Mouse (Mus musculus): ENCODE data around the gene Sec61a2. TPM values are rescaled to one million over a fixed set of nuclear protein-coding genes. Genes with fewer than 3 reads are reported as not detected.

The Sec61a2 gene
- polyA plus RNA-seq, 1 experiment from 2014 or later, result 9.5 TPM

DNA sequence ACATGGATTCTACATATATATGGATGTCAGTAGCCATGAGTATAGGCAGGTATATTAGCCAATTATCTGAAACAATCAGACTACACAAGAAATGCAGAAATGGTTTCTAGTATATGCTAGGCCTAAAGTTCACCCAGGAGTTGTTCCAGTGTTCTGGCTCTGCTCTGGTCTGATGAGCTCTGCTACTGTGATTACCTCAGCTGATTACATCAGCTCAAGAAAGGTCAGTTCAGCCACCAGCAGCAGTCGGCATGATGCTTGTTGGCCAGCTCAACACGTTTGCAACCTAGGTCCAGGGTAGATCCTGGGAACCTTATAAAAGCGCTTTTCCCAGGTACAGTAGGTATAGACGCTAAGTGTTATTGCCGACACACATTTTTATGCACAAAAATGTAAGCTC, 25.5 kb downstream of the Sec61a2 start:
- H3K36me3 ChIP-seq (replicated peaks; ENCODE audit: insufficient read depth, low read length), result peaks cover 46% of the 10 kb centered on the region
- no peaks in the 10 kb centered on the region for H3K9me3 ChIP-seq (ENCODE audit: low read length)
- WGBS (ENCODE audit: insufficient replicate concordance), result 81% methylated on average over 5 of the region's 5 CpGs
- no peak overlapping the region for H3K4me2 ChIP-seq (ENCODE audit: low read depth, low read length)
- TF ChIP-seq EP300 (IDR thresholded peaks at IDR 0.05; ENCODE audit: low read depth), result no peak
- no peak for TF ChIP-seq CTCF (IDR thresholded peaks at IDR 0.05; ENCODE audit: low read depth)
- H3K27me3 ChIP-seq (ENCODE audit: insufficient read depth, low read length), result no peaks in the 10 kb centered on the region
- ATAC-seq (peak; percentile 49), DNase-seq (no peak)
- no peak overlapping the region for H3K9ac ChIP-seq (replicated peaks)
- H3K27ac ChIP-seq (ENCODE audit: low read depth), result no peak overlapping the region
- no peaks in the 10 kb centered on the region for H3K4me1 ChIP-seq (ENCODE audit: insufficient read depth)
- H3K4me3 ChIP-seq (ENCODE audit: low read depth, low read length), result no peak overlapping the region

- H3K4me1 ChIP-seq (ENCODE audit: insufficient read depth), result no peaks in the 10 kb centered on the region
- H3K27ac ChIP-seq (ENCODE audit: low read depth), result peak overlapping the region; percentile 72
- no peak for DNase-seq
- TF ChIP-seq CTCF (IDR thresholded peaks at IDR 0.05; ENCODE audit: low read depth) (no peak), EP300 (IDR thresholded peaks at IDR 0.05; ENCODE audit: low read depth) (no peak)
- H3K4me3 ChIP-seq (ENCODE audit: low read depth, low read length), result no peak overlapping the region
- 62% methylated on average over 2 of the region's 2 CpGs for WGBS (ENCODE audit: insufficient replicate concordance)
- no peak overlapping the region for H3K9ac ChIP-seq (replicated peaks)
- peaks cover 45% of the 10 kb centered on the region for H3K36me3 ChIP-seq (replicated peaks; ENCODE audit: insufficient read depth, low read length)
- H3K27me3 ChIP-seq (ENCODE audit: insufficient read depth, low read length), result no peaks in the 10 kb centered on the region
- H3K4me2 ChIP-seq (ENCODE audit: low read depth, low read length), result no peak overlapping the region
- H3K9me3 ChIP-seq (ENCODE audit: low read length), result no peaks in the 10 kb centered on the region
- peak; percentile 95 for ATAC-seq
Observed at GRCm38 (mm10) chr2:5867681-5868080, 27.6 kb downstream of the Sec61a2 start.

DNA sequence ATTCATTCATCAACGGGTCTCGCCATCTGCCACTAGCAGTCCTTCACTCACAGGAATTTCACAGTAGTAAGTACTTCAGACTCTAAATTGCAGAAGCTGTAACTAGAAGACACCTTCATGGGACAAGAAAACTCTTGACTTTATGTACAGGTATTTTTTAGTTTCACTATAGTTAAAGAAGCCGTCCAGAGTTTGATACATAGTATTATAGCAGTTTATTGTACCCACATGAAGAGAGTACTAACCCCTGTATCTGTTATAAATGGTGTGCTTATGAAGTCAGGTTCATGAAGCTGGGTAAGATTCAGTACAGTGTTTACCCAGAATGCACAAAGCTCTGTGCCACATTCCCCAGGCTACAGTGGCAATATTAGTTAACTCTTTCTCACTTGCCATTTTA, 32.4 kb downstream of the Sec61a2 start, which contains the start of gene Gm13199:
Gm13199 (minus strand) TSS at position 101 of the 400 bp plus-strand sequence.
- DNase-seq (no peak), ATAC-seq (no peak)
- no peaks in the 10 kb centered on the region for H3K9me3 ChIP-seq (ENCODE audit: low read length)
- TF ChIP-seq CTCF (IDR thresholded peaks at IDR 0.05; ENCODE audit: low read depth), result no peak
- WGBS (ENCODE audit: insufficient replicate concordance), result 92% methylated on average over 3 of the region's 3 CpGs
- no peak within 1 kb of the TSS for H3K9ac ChIP-seq (replicated peaks)
- H3K27ac ChIP-seq (ENCODE audit: low read depth), result no peak within 1 kb of the TSS
- peaks cover 37% of the 10 kb centered on the region for H3K36me3 ChIP-seq (replicated peaks; ENCODE audit: insufficient read depth, low read length)
- H3K4me3 ChIP-seq (ENCODE audit: low read depth, low read length), result no peak within 1 kb of the TSS
- H3K27me3 ChIP-seq (ENCODE audit: insufficient read depth, low read length), result no peaks in the 10 kb centered on the region
- no peaks in the 10 kb centered on the region for H3K4me1 ChIP-seq (ENCODE audit: insufficient read depth)
- no peak within 1 kb of the TSS for H3K4me2 ChIP-seq (ENCODE audit: low read depth, low read length)

GRCm38 (mm10) chr2:5851866-5852265, 43.4 kb downstream of the Sec61a2 start:
- 68% methylated on average over 5 of the region's 5 CpGs for WGBS (ENCODE audit: insufficient replicate concordance)
- Histone ChIP-seq H3K27me3 (ENCODE audit: insufficient read depth, low read length) (no peaks in the 10 kb centered on the region), H3K9me3 (ENCODE audit: low read length) (no peaks in the 10 kb centered on the region), H3K4me2 (ENCODE audit: low read depth, low read length) (no peak overlapping the region), H3K27ac (ENCODE audit: low read depth) (no peak overlapping the region), H3K4me1 (ENCODE audit: insufficient read depth) (peaks cover under 1% of the 10 kb centered on the region), H3K4me3 (ENCODE audit: low read depth, low read length) (no peak overlapping the region), H3K36me3 (replicated peaks; ENCODE audit: insufficient read depth, low read length) (peaks cover 12% of the 10 kb centered on the region), H3K9ac (replicated peaks) (no peak overlapping the region)
- ATAC-seq, result no peak
- TF ChIP-seq EP300 (IDR thresholded peaks at IDR 0.05; ENCODE audit: low read depth) (no peak), CTCF (IDR thresholded peaks at IDR 0.05; ENCODE audit: low read depth) (no peak)
- no peak for DNase-seq

DNA sequence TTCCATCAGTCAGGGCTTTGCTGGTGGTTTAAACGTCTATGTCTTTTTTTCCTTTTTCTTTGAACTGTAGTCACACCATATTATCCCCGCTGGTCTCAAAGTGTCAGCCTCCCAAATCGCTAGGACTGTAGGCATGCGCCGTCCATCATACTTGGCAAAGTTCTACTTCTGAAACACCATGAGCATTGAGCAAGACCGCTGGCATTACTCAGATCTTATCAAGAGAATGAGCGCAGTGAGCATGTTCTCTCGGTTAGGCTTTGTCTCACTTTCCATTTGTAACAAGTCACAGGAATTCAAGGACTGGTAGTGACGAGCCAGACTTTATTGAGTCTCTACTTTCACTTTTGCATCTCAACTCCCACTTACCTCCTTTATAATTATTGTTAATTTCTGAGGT, 44.1 kb downstream of the Sec61a2 start:
- no peak for ATAC-seq

GRCm38 (mm10) chr2:5845826-5846225, 49.4 kb downstream of the Sec61a2 start:
- Histone ChIP-seq H3K9me3 (ENCODE audit: low read length) (no peaks in the 10 kb centered on the region), H3K4me1 (ENCODE audit: insufficient read depth) (peaks cover 8% of the 10 kb centered on the region), H3K4me3 (ENCODE audit: low read depth, low read length) (peak overlapping the region; percentile 81), H3K27me3 (ENCODE audit: insufficient read depth, low read length) (no peaks in the 10 kb centered on the region), H3K36me3 (replicated peaks; ENCODE audit: insufficient read depth, low read length) (peaks cover 16% of the 10 kb centered on the region), H3K4me2 (ENCODE audit: low read depth, low read length) (peak overlapping the region; percentile 74), H3K9ac (replicated peaks) (peak overlapping the region; percentile 85), H3K27ac (ENCODE audit: low read depth) (peak overlapping the region; percentile 86; the same call in 1 of the 2 replicates)
- DNase-seq (no peak), ATAC-seq (no peak)
- TF ChIP-seq EP300 (IDR thresholded peaks at IDR 0.05; ENCODE audit: low read depth) (no peak), CTCF (IDR thresholded peaks at IDR 0.05; ENCODE audit: low read depth) (no peak)
- WGBS (ENCODE audit: insufficient replicate concordance), result 21% methylated on average over 4 of the region's 4 CpGs

More for the DNA sequence above, 44.1 kb downstream of the Sec61a2 start:
- no peak for DNase-seq
- Histone ChIP-seq H3K9ac (replicated peaks) (no peak overlapping the region), H3K4me2 (ENCODE audit: low read depth, low read length) (no peak overlapping the region), H3K27ac (ENCODE audit: low read depth) (no peak overlapping the region), H3K27me3 (ENCODE audit: insufficient read depth, low read length) (no peaks in the 10 kb centered on the region), H3K36me3 (replicated peaks; ENCODE audit: insufficient read depth, low read length) (peaks cover 11% of the 10 kb centered on the region), H3K9me3 (ENCODE audit: low read length) (no peaks in the 10 kb centered on the region), H3K4me3 (ENCODE audit: low read depth, low read length) (no peak overlapping the region), H3K4me1 (ENCODE audit: insufficient read depth) (peaks cover 5% of the 10 kb centered on the region)
- WGBS (ENCODE audit: insufficient replicate concordance), result 78% methylated on average over 9 of the region's 9 CpGs
- TF ChIP-seq CTCF (IDR thresholded peaks at IDR 0.05; ENCODE audit: low read depth) (no peak), EP300 (IDR thresholded peaks at IDR 0.05; ENCODE audit: low read depth) (no peak)
